Mouse (Mus musculus): ENCODE data around the gene Olfr91.

DNA sequence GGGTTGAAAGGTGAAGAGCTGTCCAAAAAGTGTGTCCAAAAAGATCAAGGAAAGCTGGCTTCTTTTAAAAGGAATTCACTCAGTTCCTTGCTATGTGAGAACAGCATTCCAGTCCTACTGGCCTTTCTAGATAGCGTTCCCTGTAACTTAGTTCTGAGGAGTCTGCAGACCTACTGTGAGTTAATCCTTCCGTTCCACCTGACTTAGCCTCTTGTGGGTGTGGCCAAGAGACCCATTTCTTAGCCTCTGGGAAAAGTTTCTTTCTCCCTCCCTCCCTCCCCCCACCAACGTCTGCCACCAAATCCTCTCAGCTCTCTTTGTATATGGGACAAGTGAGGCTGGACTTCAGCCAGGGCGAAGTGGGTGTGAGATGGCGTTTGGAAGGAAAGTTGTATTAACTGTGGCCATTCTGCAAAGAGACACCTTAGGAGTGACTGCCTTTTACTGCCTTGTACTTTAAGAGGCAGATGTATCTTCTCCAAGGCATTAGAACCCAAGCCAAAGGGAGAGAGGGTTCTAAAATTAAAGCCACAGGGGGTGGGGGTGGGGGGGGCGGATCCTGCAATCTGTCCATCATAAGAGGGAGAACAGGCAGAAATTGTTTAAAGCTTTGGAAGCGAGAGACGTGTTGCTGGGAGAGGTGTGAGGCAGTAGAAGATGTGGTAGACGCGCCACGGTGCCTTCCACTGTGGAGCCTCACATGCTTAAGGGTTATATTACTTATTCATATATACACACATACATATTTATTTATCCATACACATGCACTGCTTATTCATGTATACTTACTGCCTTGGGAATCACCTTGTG is 34.2 kb downstream of the Olfr91 start:
- no peak for TF ChIP-seq CTCF (conservative IDR thresholded peaks at IDR 0.05; ENCODE audit: low read length)
- no peak for TF ChIP-seq POU5F1 (IDR thresholded peaks at IDR 0.05; ENCODE audit: borderline replicate concordance, low read length)

Measured in E14TG2a.4 (cell line).